Mouse (Mus musculus) granulocyte monocyte progenitor cell, adult 5-6 weeks (primary cell): ENCODE data around the gene Kat8. TPM values are rescaled to one million over a fixed set of nuclear protein-coding genes. Genes with fewer than 3 reads are reported as not detected.
A peak's percentile ranks its signal among the peaks of the same experiment; 100 is the strongest.
"Not testable (repeated sequence)": the region's sequence is repeated elsewhere in the genome, so short reads cannot be mapped to it uniquely, and the experiment has no call there.

Experiments used
- ATAC-seq: replicated peaks from 2 replicates; pipeline ENCODE4 v1.8.0; 2016; ENCODE audit warnings: mild to moderate bottlenecking, moderate TSS enrichment, inconsistent platforms; ENCODE audit not compliant: poor library complexity, severe bottlenecking
- total RNA-seq, 2 experiments: library from RNA; stranded (forward) in 1 of 2; stranded (reverse) in 1 of 2; fragments of 200-712, 200-1000 nt in 1 of 2; fragments of >200 nt in 1 of 2; fragmentation: Nextera tagmentation in 1 of 2; gene quantifications; 2 replicates each; pipeline ENCODE4 v1.2.3; 2014 to 2017

The Kat8 gene
- total RNA-seq, 2 experiments from 2014 or later, result 18.1 to 20.4 TPM

GRCm38 (mm10) chr7:127929923-127930322, 17.6 kb downstream of the Kat8 start, which contains the start of gene Prss8:
Gene Prss8 (minus strand): TSS chr7:127930104.
- ATAC-seq, result no peak

GRCm38 (mm10) chr7:127930636-127931035, 18.3 kb downstream of the Kat8 start:
- ATAC-seq, result no peak

- peak; percentile 21 for ATAC-seq
Observed at GRCm38 (mm10) chr7:127931351-127932135, 19.2 kb downstream of the Kat8 start.

GRCm38 (mm10) chr7:127932273-127933031, 20.1 kb downstream of the Kat8 start:
- no peak for ATAC-seq

GRCm38 (mm10) chr7:127934075-127934474, 21.8 kb downstream of the Kat8 start:
- ATAC-seq, result no peak

- peak; percentile 96 for ATAC-seq
Observed at GRCm38 (mm10) chr7:127935028-127935722, 22.9 kb downstream of the Kat8 start.

GRCm38 (mm10) chr7:127935748-127936159, 23.4 kb downstream of the Kat8 start:
- ATAC-seq, result no peak

- no peak for ATAC-seq
Observed at GRCm38 (mm10) chr7:127936216-127936884, 24.0 kb downstream of the Kat8 start.

GRCm38 (mm10) chr7:127942097-127942496, 29.8 kb downstream of the Kat8 start:
- not testable (repeated sequence) for ATAC-seq

- no peak for ATAC-seq
Observed at GRCm38 (mm10) chr7:127944614-127945013, 32.3 kb downstream of the Kat8 start.

- no peak for ATAC-seq
Observed at GRCm38 (mm10) chr7:127946470-127947023, 34.2 kb downstream of the Kat8 start, which contains the start of gene Prss36. Gene Prss36 (minus strand): TSS chr7:127946725.

- peak; percentile 87 for ATAC-seq
Observed at GRCm38 (mm10) chr7:127952864-127953581, 40.7 kb downstream of the Kat8 start.

GRCm38 (mm10) chr7:127959364-127959763, 47.0 kb downstream of the Kat8 start:
- ATAC-seq, result no peak

GRCm38 (mm10) chr7:127966371-127966918, 54.1 kb downstream of the Kat8 start:
- ATAC-seq, result no peak

- peak; percentile 83 for ATAC-seq
Observed at GRCm38 (mm10) chr7:127967004-127967921, 54.9 kb downstream of the Kat8 start, which contains the start of gene Fus. Gene Fus (plus strand): TSS chr7:127967457.

- ATAC-seq, result peak; percentile 38
Observed at GRCm38 (mm10) chr7:127967922-127968828, 55.9 kb downstream of the Kat8 start.
